Mouse (Mus musculus) bone marrow, adult 2 months (tissue): ENCODE results near the gene Scgn.

ENCODE experiments used
- CTCF ChIP-seq: fragments of 200-500 bp; IDR thresholded peaks from 2 replicates; pipeline ENCODE4 v1.5.1; 2011; ENCODE audit warnings: low read length, control low read depth; ENCODE audit not compliant: control insufficient read depth, insufficient read depth
- POLR2A ChIP-seq: fragments of 200-500 bp; IDR thresholded peaks from 2 replicates; pipeline ENCODE4 v1.6.1; 2011; ENCODE audit warnings: low read depth, mild to moderate bottlenecking, control low read depth, low read length, borderline replicate concordance; ENCODE audit not compliant: control insufficient read depth

DNA sequence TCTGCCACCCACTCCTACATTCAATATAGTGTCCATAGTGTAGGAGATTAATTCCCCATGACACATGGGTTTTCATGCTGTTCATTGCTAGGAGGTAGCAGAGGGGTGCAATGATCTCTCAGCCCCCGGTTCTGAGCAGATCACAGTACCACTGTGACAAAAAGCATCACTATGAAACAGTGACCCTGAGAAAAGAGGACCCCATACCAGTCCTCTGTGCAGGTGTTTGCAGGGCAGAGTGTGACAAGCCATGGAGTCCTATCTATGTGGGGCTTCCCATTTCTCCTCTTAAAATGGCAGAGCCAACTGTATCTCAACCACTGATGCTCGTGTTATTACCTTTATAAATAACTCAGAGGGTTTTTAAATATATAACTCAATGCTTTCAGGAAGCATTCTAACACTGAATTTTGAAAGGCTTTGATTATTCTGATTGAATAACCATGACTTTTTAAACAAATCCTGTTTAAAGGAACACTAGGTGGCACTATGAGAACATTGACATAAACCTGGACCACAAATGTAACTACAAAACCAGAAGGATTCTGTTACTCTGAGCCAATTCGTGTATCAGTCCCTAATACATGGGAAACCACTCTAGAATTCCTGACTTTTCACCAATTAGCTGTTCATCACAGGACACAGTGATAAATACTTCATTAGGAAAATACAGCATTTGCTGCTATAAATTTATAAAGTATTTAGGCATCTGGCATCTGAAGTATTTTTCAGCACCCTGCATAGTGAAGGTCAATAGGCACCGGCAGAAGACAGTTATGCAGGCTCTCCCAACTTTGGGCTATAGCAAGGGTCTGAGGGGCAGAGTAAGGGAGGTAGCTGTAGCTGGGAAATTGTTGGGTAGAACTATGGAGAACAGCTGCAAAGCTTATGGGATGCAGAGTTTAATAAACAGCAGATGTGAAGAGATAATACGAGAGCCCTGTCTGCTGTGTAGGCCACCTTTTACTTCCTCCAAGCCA is 36.5 kb upstream of the Scgn start:
- TF ChIP-seq CTCF: no peak
- no peak for TF ChIP-seq POLR2A
